Mouse (Mus musculus): Measurements from ENCODE around the gene Uso1.

The Uso1 gene

GRCm38 (mm10) chr5:92248614-92249013 is 110.9 kb downstream of the Uso1 start:
- no peak for DNase-seq

GRCm38 (mm10) chr5:92252031-92252430 is 114.3 kb downstream of the Uso1 start:
- no peak for DNase-seq
